Mouse (Mus musculus) heart, postnatal 0 days (tissue): ENCODE results near the gene Prelid1. TPM values are rescaled to one million over a fixed set of nuclear protein-coding genes. Genes with fewer than 3 reads are reported as not detected.
A peak's percentile ranks its signal among the peaks of the same experiment; 100 is the strongest.

ENCODE experiments used
- ATAC-seq: fragments of 200-750 bp; cut with Nextera tagmentation; 2 replicates; pipeline ENCODE4 v1.8.0; 2017; ENCODE audit warnings: low read depth, moderate number of reproducible peaks, moderate library complexity; ENCODE audit not compliant: insufficient read depth
- DNase-seq: peaks from one replicate; pipeline ENCODE4 v3.0.0-alpha.2; 2016; ENCODE audit warnings: low spot score
- H3K27ac ChIP-seq: fragments of 300-500 bp; sonication (generic); 2 replicates; pipeline ENCODE4 v1.5.1; 2014; ENCODE audit warnings: low read depth, mild to moderate bottlenecking
- H3K27me3 ChIP-seq: fragments of 300-500 bp; sonication (generic); 2 replicates; pipeline ENCODE4 v1.6.1; 2014; ENCODE audit warnings: low read length, mixed read lengths; ENCODE audit not compliant: control insufficient read depth, insufficient read depth
- H3K36me3 ChIP-seq: fragments of 300-500 bp; sonication (generic); replicated peaks from 2 replicates; pipeline ENCODE4 v1.6.1; 2014; ENCODE audit warnings: low read length, mixed read lengths; ENCODE audit not compliant: control insufficient read depth, insufficient read depth
- H3K4me1 ChIP-seq: fragments of 300-500 bp; sonication (generic); 2 replicates; pipeline ENCODE4 v1.6.1; 2014; ENCODE audit warnings: antibody characterized with exemption; ENCODE audit not compliant: control insufficient read depth, insufficient read depth
- H3K4me2 ChIP-seq: fragments of 300-500 bp; sonication (generic); 2 replicates; pipeline ENCODE4 v1.6.1; 2014; ENCODE audit warnings: low read depth, mild to moderate bottlenecking, low read length, moderate library complexity
- H3K4me3 ChIP-seq: fragments of 300-500 bp; sonication (generic); 2 replicates; pipeline ENCODE4 v1.5.1; 2014; ENCODE audit warnings: low read depth, low read length
- H3K9ac ChIP-seq: fragments of 300-500 bp; sonication (generic); replicated peaks from 2 replicates; pipeline ENCODE4 v1.6.1; 2014; ENCODE audit warnings: low read depth, low read length, mixed read lengths
- H3K9me3 ChIP-seq: fragments of 300-500 bp; sonication (generic); replicated peaks from 2 replicates; pipeline ENCODE4 v1.6.1; 2016; ENCODE audit warnings: low read length; ENCODE audit not compliant: control insufficient read depth
- CTCF ChIP-seq: IDR thresholded peaks from 2 replicates; pipeline ENCODE4 v1.5.1; 2016; ENCODE audit warnings: antibody characterized with exemption, control low read depth, low read depth
- EP300 ChIP-seq: IDR thresholded peaks from 2 replicates; pipeline ENCODE4 v1.6.1; 2016; ENCODE audit warnings: antibody characterized with exemption, low read depth
- WGBS: fragments of 180-500 bp; shearing (Covaris S2); extraction: QIAGEN DNeasy Blood & Tissue Kit; methylation state at CpG from one replicate; pipeline ENCODE4 v1.1.7; 2014; 5-methylcytosine and 5-hydroxymethylcytosine counted together
- polyA plus RNA-seq: library from polyadenylated mRNA; unstranded; fragments of >200 nt; fragmentation: Nextera tagmentation; extraction: Ambion mirVana; gene quantifications from 2 replicates; pipeline ENCODE4 v1.2.1, GENCODE M21; 2015
- total RNA-seq: library from RNA; depleted of rRNA; stranded (reverse); fragments of >200 nt; gene quantifications from 2 replicates; pipeline ENCODE4 v1.2.3, GENCODE M21; 2014; ENCODE audit warnings: low replicate concordance

Gene Prelid1
- total and polyA plus RNA-seq, 2 experiments from 2014 or later = 161 to 192 TPM

DNA sequence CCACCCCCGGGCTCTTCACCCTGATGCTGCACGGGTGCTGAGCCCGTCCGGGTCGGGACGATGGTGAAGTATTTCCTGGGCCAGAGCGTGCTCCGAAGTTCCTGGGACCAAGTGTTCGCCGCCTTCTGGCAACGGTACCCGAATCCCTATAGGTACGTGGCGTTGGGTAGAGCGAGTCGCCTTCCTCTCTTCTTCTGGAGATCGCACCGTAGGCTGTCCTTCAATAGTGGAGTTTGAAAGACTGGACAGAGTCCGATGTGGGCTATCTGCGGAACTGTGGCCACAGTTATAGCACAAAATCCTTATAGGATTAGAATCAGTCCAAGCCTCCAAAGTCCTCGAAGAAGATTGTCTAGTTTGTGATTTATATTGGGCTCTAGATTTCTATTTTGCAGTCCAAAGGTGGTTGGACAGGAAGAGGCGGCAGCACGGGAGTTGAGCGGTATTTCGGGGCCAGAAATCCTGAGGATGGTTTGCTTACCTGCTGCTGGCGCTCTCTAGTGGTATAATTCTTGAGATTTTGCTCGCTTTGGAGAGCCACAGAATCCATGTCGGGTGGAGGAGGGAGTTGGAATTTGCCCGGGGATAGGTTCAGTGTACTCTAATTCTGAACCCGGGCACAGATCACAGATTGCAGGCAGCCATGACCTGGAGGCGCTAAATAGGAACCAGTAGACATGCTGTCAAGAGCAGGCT, 2.0 kb downstream of the Prelid1 start:
- H3K4me1 ChIP-seq = peaks cover 10% of the 10 kb centered on the region
- H3K4me3 ChIP-seq = peak overlapping the region; percentile 82
- peak overlapping the region; percentile 75 for H3K27ac ChIP-seq
- H3K27me3 ChIP-seq = no peaks in the 10 kb centered on the region
- peaks cover 39% of the 10 kb centered on the region for H3K36me3 ChIP-seq
- ATAC-seq = no peak
- under 1% methylated on average over 31 of the region's 31 CpGs for whole genome bisulfite sequencing
- TF ChIP-seq EP300 (no peak), CTCF (peak; percentile 36)
- no peaks in the 10 kb centered on the region for H3K9me3 ChIP-seq
- peak; percentile 64 for DNase-seq
- H3K9ac ChIP-seq = peak overlapping the region; percentile 90
- peak overlapping the region; percentile 95 for H3K4me2 ChIP-seq

DNA sequence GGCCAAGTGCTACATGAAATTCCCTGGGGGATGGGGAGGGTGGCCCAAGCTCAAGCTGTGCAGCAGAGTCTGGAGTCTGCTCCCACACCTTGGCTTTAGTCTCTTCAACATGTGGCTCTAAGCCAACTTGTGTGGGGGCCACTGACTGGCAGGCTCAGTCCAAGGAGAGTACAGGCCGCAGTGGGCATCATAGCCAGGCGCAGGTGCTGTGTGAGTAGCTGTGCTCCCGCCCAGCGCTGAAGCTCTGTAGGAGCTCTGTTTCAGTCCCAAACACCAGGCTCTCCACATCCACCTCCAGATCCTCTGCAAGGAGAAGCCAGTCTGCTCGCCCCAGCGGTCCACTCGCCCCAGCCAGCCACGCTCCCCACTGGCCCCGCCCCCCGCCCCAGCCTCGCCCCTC, 5.3 kb downstream of the Prelid1 start:
- ATAC-seq = no peak
- Histone ChIP-seq H3K4me3 (no peak overlapping the region), H3K9me3 (no peaks in the 10 kb centered on the region), H3K4me2 (no peak overlapping the region), H3K36me3 (peaks cover 31% of the 10 kb centered on the region), H3K4me1 (peaks cover 31% of the 10 kb centered on the region), H3K9ac (no peak overlapping the region), H3K27ac (no peak overlapping the region), H3K27me3 (no peaks in the 10 kb centered on the region)
- no peak for DNase-seq
- TF ChIP-seq CTCF (no peak), EP300 (no peak)
- WGBS = 71% methylated on average over 11 of the region's 11 CpGs

DNA sequence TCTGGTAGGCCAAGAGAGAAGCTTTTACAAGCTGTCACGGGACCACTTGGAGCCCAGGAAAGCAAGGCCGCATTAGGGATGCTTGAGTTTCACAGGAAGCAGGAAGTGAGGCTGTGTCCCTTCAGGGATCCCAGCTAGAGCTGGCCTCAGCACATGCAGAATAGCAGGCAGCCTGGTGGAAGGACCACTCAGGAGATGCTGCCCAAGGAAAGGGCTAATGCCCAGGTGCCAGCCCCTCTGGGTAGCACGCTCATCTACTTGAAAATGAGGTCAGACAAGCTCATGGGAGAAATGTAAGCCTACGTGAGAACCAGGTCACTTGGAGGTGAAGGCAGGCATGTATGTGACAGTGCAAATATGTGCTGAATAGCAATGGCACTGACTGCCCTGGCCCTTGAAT, 6.9 kb downstream of the Prelid1 start:
- ATAC-seq (no peak), DNase-seq (no peak)
- no peak overlapping the region for H3K4me3 ChIP-seq
- H3K9ac ChIP-seq = no peak overlapping the region
- 0 out of 2 replicates have a peak overlapping the region, but pooled peaks have one; percentile 22 for H3K27ac ChIP-seq
- H3K4me2 ChIP-seq = no peak overlapping the region
- H3K36me3 ChIP-seq = peaks cover 31% of the 10 kb centered on the region
- H3K27me3 ChIP-seq = no peaks in the 10 kb centered on the region
- no peaks in the 10 kb centered on the region for H3K9me3 ChIP-seq
- WGBS = 39% methylated on average over 4 of the region's 4 CpGs
- H3K4me1 ChIP-seq = peaks cover 28% of the 10 kb centered on the region
- TF ChIP-seq CTCF = no peak
- no peak for TF ChIP-seq EP300

DNA sequence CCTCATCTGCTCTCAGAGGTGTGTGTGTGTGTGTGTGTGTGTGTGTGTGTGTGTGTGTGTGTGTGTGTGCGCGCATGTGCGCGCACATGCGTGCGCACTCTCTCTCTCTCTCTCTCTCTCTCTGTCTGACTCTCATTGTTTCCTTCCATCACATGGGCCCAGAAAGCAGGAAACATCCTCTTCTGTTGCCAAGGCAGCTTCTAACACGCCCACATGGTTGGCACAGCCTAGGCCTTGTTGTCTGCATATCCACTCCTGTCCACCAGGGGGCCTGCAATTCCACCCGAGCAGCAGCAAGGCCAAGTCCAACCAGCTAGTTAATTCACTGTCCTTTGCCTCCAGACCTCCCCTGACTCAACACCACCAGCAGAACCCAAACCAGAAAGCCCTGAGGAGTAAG, 7.3 kb downstream of the Prelid1 start:
- H3K9ac ChIP-seq = no peak overlapping the region
- H3K27ac ChIP-seq = no peak overlapping the region
- peaks cover 28% of the 10 kb centered on the region for H3K4me1 ChIP-seq
- DNase-seq (peak; percentile 85), ATAC-seq (peak; percentile 34)
- H3K9me3 ChIP-seq = no peaks in the 10 kb centered on the region
- no peak for TF ChIP-seq EP300
- peak; percentile 89 for TF ChIP-seq CTCF
- peaks cover 31% of the 10 kb centered on the region for H3K36me3 ChIP-seq
- peak overlapping the region; percentile 90; the same call in 1 of the 2 replicates for H3K4me2 ChIP-seq
- H3K27me3 ChIP-seq = no peaks in the 10 kb centered on the region
- H3K4me3 ChIP-seq = 0 out of 2 replicates have a peak overlapping the region, but pooled peaks have one; percentile 73
- WGBS = 30% methylated on average over 8 of the region's 8 CpGs

DNA sequence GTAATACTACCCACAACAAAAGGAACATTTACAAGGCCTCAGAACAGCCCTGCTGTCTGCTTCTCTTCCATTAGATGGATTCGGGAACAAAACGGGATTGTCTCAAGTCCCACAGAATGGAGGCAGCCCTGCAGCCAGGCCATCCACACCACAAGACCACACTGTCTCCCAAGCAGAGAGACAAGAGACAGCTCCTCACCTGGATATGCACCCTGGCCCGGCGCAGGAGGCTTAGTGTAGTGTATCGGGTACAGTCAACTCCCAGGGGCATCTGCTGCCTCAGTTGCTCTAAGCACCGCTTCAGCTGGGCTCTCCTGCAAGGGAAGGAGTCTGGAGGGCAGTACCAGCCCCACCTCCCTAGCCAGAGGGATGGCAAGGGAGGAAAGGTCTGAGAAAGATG, 7.9 kb downstream of the Prelid1 start:
- Histone ChIP-seq H3K27ac (no peak overlapping the region), H3K4me2 (peak overlapping the region; percentile 90), H3K9me3 (no peaks in the 10 kb centered on the region), H3K4me3 (peak overlapping the region; percentile 73; the same call in 1 of the 2 replicates), H3K9ac (no peak overlapping the region), H3K4me1 (peaks cover 23% of the 10 kb centered on the region), H3K27me3 (no peaks in the 10 kb centered on the region), H3K36me3 (peaks cover 29% of the 10 kb centered on the region)
- ATAC-seq (no peak), DNase-seq (no peak)
- TF ChIP-seq CTCF = no peak
- TF ChIP-seq EP300 = no peak
- whole genome bisulfite sequencing = 83% methylated on average over 6 of the region's 6 CpGs

DNA sequence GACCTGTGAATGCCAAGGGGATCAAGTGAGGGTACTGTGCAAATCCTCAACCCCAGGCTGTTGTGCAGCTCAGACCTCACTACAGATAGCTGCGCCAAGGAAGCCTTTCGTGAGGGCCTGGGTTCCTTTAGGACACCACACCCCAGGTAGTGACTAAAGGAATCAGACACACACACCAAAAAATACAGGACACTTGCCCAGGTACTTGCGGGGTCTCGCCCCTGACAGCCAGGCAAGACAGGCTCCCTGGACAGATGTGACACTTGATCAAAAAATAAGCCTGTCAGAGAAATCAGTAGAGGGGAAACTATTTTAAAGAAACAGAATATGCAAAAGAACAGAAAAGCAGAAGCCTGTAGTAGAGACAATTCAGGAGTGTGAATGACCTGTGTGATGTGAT, 8.3 kb downstream of the Prelid1 start:
- Histone ChIP-seq H3K36me3 (peaks cover 24% of the 10 kb centered on the region), H3K4me2 (peak overlapping the region; percentile 90), H3K4me3 (peak overlapping the region; percentile 73), H3K4me1 (peaks cover 20% of the 10 kb centered on the region), H3K27me3 (no peaks in the 10 kb centered on the region), H3K27ac (no peak overlapping the region), H3K9ac (peak overlapping the region; percentile 59; the same call in 1 of the 2 replicates), H3K9me3 (no peaks in the 10 kb centered on the region)
- 82% methylated on average over 4 of the region's 4 CpGs for WGBS
- DNase-seq (no peak), ATAC-seq (no peak)
- no peak for TF ChIP-seq EP300
- TF ChIP-seq CTCF = no peak
